Mouse (Mus musculus) heart, adult 8-10 months (tissue): Measurements from ENCODE around the gene Tcf12. TPM values are rescaled to one million over a fixed set of nuclear protein-coding genes. Genes with fewer than 3 reads are reported as not detected.
A peak's percentile ranks its signal among the peaks of the same experiment; 100 is the strongest.

Source experiments
- DNase-seq: peaks from one replicate; pipeline ENCODE4 v3.0.0; 2022; ENCODE audit warnings: low spot score
- total RNA-seq, 4 experiments: library from RNA; stranded (reverse); gene quantifications; 2 replicates each; pipeline ENCODE4 v1.2.4; 2022

Gene Tcf12
- total RNA-seq, 4 experiments from 2014 or later, result 27.1 to 32.1 (median 31.6) TPM

- DNase-seq, result no peak
Measured at GRCm38 (mm10) chr9:72088893-72089611, 22.6 kb downstream of the Tcf12 start.

GRCm38 (mm10) chr9:72085017-72085416, 26.7 kb downstream of the Tcf12 start:
- no peak for DNase-seq

- DNase-seq, result peak; percentile 28
Measured at GRCm38 (mm10) chr9:72084131-72084530, 27.5 kb downstream of the Tcf12 start.

GRCm38 (mm10) chr9:72076158-72076557, 35.5 kb downstream of the Tcf12 start:
- DNase-seq, result no peak

- DNase-seq, result no peak
Measured at GRCm38 (mm10) chr9:72066151-72066550, 45.5 kb downstream of the Tcf12 start.

GRCm38 (mm10) chr9:72053144-72053543, 58.5 kb downstream of the Tcf12 start:
- DNase-seq, result no peak

- no peak for DNase-seq
Measured at GRCm38 (mm10) chr9:72040156-72040555, 71.5 kb downstream of the Tcf12 start.

- no peak for DNase-seq
Measured at GRCm38 (mm10) chr9:72039369-72039768, 72.3 kb downstream of the Tcf12 start.

GRCm38 (mm10) chr9:72037059-72037516, 74.6 kb downstream of the Tcf12 start:
- DNase-seq, result no peak

GRCm38 (mm10) chr9:72036257-72036656, 75.4 kb downstream of the Tcf12 start:
- no peak for DNase-seq

GRCm38 (mm10) chr9:72033271-72033670, 78.4 kb downstream of the Tcf12 start:
- no peak for DNase-seq

GRCm38 (mm10) chr9:72030274-72030673, 81.4 kb downstream of the Tcf12 start:
- no peak for DNase-seq

- DNase-seq, result peak; percentile 28
Measured at GRCm38 (mm10) chr9:72029601-72030000, 82.1 kb downstream of the Tcf12 start.

- DNase-seq, result peak; percentile 25
Measured at GRCm38 (mm10) chr9:72023274-72023673, 88.4 kb downstream of the Tcf12 start.

GRCm38 (mm10) chr9:72021512-72021911, 90.2 kb downstream of the Tcf12 start:
- peak; percentile 28 for DNase-seq

GRCm38 (mm10) chr9:72016021-72016420, 95.7 kb downstream of the Tcf12 start:
- no peak for DNase-seq

GRCm38 (mm10) chr9:72014585-72015381, 96.9 kb downstream of the Tcf12 start:
- no peak for DNase-seq

- no peak for DNase-seq
Measured at GRCm38 (mm10) chr9:72013541-72013940, 98.1 kb downstream of the Tcf12 start.

- DNase-seq, result no peak
Measured at GRCm38 (mm10) chr9:72008634-72009033, 103.0 kb downstream of the Tcf12 start.

- DNase-seq, result no peak
Measured at GRCm38 (mm10) chr9:71991147-71991546, 120.5 kb downstream of the Tcf12 start.

- DNase-seq, result no peak
Measured at GRCm38 (mm10) chr9:71990376-71990775, 121.3 kb downstream of the Tcf12 start.

- no peak for DNase-seq
Measured at GRCm38 (mm10) chr9:71989663-71990062, 122.0 kb downstream of the Tcf12 start.

GRCm38 (mm10) chr9:71986716-71987115, 125.0 kb downstream of the Tcf12 start:
- no peak for DNase-seq
